Mouse (Mus musculus) erythroblast, embryonic 14.5 days (primary cell): ENCODE results near the gene Dctn5.

Source experiments
- GATA1 ChIP-seq: IDR thresholded peaks from 2 replicates; pipeline ENCODE4 v1.6.1; 2012; ENCODE audit warnings: low read length, inconsistent platforms, mixed read lengths
- TAL1 ChIP-seq: IDR thresholded peaks from 3 replicates; pipeline ENCODE4 v1.6.1; 2012; ENCODE audit warnings: low read length, inconsistent platforms, mixed read lengths

GRCm38 (mm10) chr7:122193919-122194318, 61.1 kb downstream of the Dctn5 start:
- TF ChIP-seq TAL1 = no peak
- TF ChIP-seq GATA1 = no peak
